Mouse (Mus musculus): Measurements from ENCODE around the gene Eif4e1b.
A peak's percentile ranks its signal among the peaks of the same experiment; 100 is the strongest.

The Eif4e1b gene

GRCm38 (mm10) chr13:54803010-54803409 lies 19.2 kb downstream of the Eif4e1b start:
- DNase-seq = peak; percentile 22

- DNase-seq = peak; percentile 72
Measured at GRCm38 (mm10) chr13:54805134-54805838, 21.5 kb downstream of the Eif4e1b start.

GRCm38 (mm10) chr13:54806434-54806976 lies 22.7 kb downstream of the Eif4e1b start:
- DNase-seq = peak; percentile 86

GRCm38 (mm10) chr13:54808067-54808466 lies 24.3 kb downstream of the Eif4e1b start:
- DNase-seq = no peak

- no peak for DNase-seq
Measured at GRCm38 (mm10) chr13:54811476-54811875, 27.7 kb downstream of the Eif4e1b start.

- DNase-seq = no peak
Measured at GRCm38 (mm10) chr13:54813381-54813780, 29.6 kb downstream of the Eif4e1b start.

- no peak for DNase-seq
Measured at GRCm38 (mm10) chr13:54818399-54819254, 34.8 kb downstream of the Eif4e1b start.

GRCm38 (mm10) chr13:54821106-54821505 lies 37.3 kb downstream of the Eif4e1b start:
- no peak for DNase-seq

GRCm38 (mm10) chr13:54821931-54822330 lies 38.1 kb downstream of the Eif4e1b start:
- DNase-seq = no peak

GRCm38 (mm10) chr13:54824111-54824931 lies 40.5 kb downstream of the Eif4e1b start:
- DNase-seq = peak; percentile 76

- no peak for DNase-seq
Measured at GRCm38 (mm10) chr13:54827992-54828391, 44.2 kb downstream of the Eif4e1b start.

GRCm38 (mm10) chr13:54828508-54828907 lies 44.7 kb downstream of the Eif4e1b start:
- peak; percentile 63 for DNase-seq

- DNase-seq = peak; percentile 52
Measured at GRCm38 (mm10) chr13:54829450-54829849, 45.7 kb downstream of the Eif4e1b start.

GRCm38 (mm10) chr13:54836351-54837030 lies 52.7 kb downstream of the Eif4e1b start:
- DNase-seq = no peak

GRCm38 (mm10) chr13:54837061-54837460 lies 53.3 kb downstream of the Eif4e1b start:
- DNase-seq = no peak

GRCm38 (mm10) chr13:54837471-54837889 lies 53.7 kb downstream of the Eif4e1b start:
- peak; percentile 43 for DNase-seq
